Mouse (Mus musculus) heart, embryonic 14.5 days (tissue): Measurements from ENCODE around the gene Zfp362. TPM values are rescaled to one million over a fixed set of nuclear protein-coding genes. Genes with fewer than 3 reads are reported as not detected.
A peak's percentile ranks its signal among the peaks of the same experiment; 100 is the strongest.

Experiments
- ATAC-seq: fragments of 200-750 bp; cut with Nextera tagmentation; 2 replicates; pipeline ENCODE4 v1.8.0; 2017; ENCODE audit warnings: low read depth, moderate TSS enrichment; ENCODE audit not compliant: insufficient number of reproducible peaks, insufficient read depth, low FRiP score
- H3K27ac ChIP-seq, 2 experiments: fragments of 200-500 bp in 1 of 2; fragments of 300-500 bp in 1 of 2; sonication (generic) in 1 of 2; replicated peaks in 1 of 2; 2 replicates each; pipeline ENCODE4 v1.5.1; 2012 to 2014; ENCODE audit warnings: low read depth in 2 of 2, low read length in 2 of 2, control low read depth in 1 of 2, mild to moderate bottlenecking in 1 of 2, mixed read lengths in 1 of 2; ENCODE audit not compliant: control insufficient read depth in 1 of 2, insufficient read depth in 1 of 2
- H3K27me3 ChIP-seq: fragments of 300-500 bp; sonication (generic); 2 replicates; pipeline ENCODE4 v1.6.1; 2014; ENCODE audit warnings: mild to moderate bottlenecking, low read length, control low read depth; ENCODE audit not compliant: control insufficient read depth, insufficient read depth
- H3K36me3 ChIP-seq: fragments of 300-500 bp; sonication (generic); 2 replicates; pipeline ENCODE4 v1.6.1; 2014; ENCODE audit warnings: mild to moderate bottlenecking, control low read depth, low read length, mixed read lengths; ENCODE audit not compliant: control insufficient read depth, insufficient read depth
- H3K4me1 ChIP-seq, 2 experiments: fragments of 200-500 bp in 1 of 2; fragments of 300-500 bp in 1 of 2; sonication (generic) in 1 of 2; 2 replicates each; pipeline ENCODE4 v1.6.1; 2012 to 2014; ENCODE audit warnings: low read length in 2 of 2, control low read depth in 1 of 2, mixed read lengths in 1 of 2; ENCODE audit not compliant: control insufficient read depth in 2 of 2, insufficient read depth in 2 of 2
- H3K4me2 ChIP-seq: fragments of 300-500 bp; sonication (generic); 2 replicates; pipeline ENCODE4 v1.6.1; 2014; ENCODE audit warnings: mild to moderate bottlenecking, low read length
- H3K4me3 ChIP-seq, 2 experiments: fragments of 200-500 bp in 1 of 2; fragments of 300-500 bp in 1 of 2; sonication (generic) in 1 of 2; 2 replicates each; pipeline ENCODE4 v1.5.1; 2012 to 2014; ENCODE audit warnings: low read length in 2 of 2, mild to moderate bottlenecking in 2 of 2, control low read depth in 1 of 2, low read depth in 1 of 2, moderate library complexity in 1 of 2; ENCODE audit not compliant: control insufficient read depth in 1 of 2, insufficient read depth in 1 of 2
- H3K9ac ChIP-seq: fragments of 300-500 bp; sonication (generic); 2 replicates; pipeline ENCODE4 v1.6.1; 2014; ENCODE audit warnings: mild to moderate bottlenecking, low read length
- H3K9me3 ChIP-seq: fragments of 300-500 bp; sonication (generic); 2 replicates; pipeline ENCODE4 v1.6.1; 2016; ENCODE audit warnings: low read length, control low read depth; ENCODE audit not compliant: control insufficient read depth
- WGBS: fragments of 180-500 bp; shearing (Covaris S2); extraction: QIAGEN DNeasy Blood & Tissue Kit; methylation state at CpG from one replicate; pipeline ENCODE4 v1.1.7; 2014; 5-methylcytosine and 5-hydroxymethylcytosine counted together
- polyA plus RNA-seq: library from polyadenylated mRNA; unstranded; fragments of >200 nt; fragmentation: Nextera tagmentation; extraction: Ambion mirVana; gene quantifications from 2 replicates; pipeline ENCODE4 v1.2.1, GENCODE M21; 2014

Gene Zfp362
- polyA plus RNA-seq, 1 experiment from 2014 or later, result 17.6 TPM

DNA sequence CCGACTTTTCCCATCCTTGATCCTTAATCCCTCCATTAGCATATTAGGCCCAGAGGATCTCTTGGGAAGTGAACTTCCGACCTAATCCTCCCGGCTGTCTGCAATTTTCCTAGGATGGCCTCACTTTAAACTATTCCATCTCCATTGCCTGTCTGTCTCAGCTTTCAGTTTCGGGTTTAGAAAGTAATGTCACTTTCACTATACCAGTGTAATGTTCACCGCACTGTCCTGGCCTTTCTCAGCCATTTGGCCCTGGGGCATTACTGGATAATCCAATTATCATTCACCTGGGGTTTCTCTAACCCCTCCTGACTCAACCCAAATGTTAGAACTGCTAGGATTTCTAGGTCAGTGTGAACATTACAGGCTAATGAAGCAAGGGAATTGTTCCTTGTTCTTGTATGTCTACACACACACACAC is 77.4 kb downstream of the Zfp362 start:
- under 1% methylated on average over 5 of the region's 5 CpGs for WGBS

DNA sequence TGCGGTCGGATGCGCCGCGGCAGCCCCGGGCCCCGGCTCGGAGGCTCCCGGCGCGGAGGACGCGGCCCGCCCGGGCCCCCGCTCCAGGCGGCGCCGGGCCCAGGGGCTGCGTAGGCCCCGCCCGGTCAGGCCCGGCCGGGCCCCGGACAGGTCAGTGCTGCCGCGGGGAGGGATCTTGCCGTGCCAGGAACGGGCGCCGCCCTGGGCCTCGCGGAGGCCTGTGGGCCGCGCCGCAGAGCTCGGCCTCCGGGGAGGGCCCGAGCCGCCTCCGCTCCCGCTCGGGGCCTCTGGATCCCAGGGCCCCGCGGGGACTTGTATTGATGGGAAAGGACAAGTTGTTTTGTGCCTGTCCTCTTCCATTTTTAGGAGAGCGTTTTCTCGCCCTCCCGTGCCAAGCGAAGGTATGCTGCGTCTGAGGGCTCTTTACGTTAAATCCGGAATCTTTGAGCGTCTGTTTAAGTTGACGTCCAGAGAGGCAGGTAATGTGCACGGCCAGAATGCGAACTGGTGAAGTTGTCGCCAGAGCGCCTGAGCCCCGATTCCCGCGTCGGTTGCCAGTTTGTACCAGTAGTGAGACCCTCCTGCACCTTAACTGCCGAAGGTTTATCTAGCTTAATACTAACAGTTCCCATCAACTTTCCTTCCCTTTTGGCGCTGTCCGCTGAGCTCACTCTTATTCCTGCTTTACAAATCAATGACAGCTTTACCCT is 78.0 kb downstream of the Zfp362 start:
- peaks cover 29 to 56% of the 10 kb centered on the region in 2 experiments for H3K4me1 ChIP-seq
- ATAC-seq, result peak; percentile 64
- H3K9ac ChIP-seq, result peak overlapping the region; percentile 96
- H3K4me2 ChIP-seq, result peak overlapping the region; percentile 84
- peaks cover 12% of the 10 kb centered on the region for H3K36me3 ChIP-seq
- 1% methylated on average over 65 of the region's 65 CpGs for WGBS
- H3K27ac ChIP-seq, result peak overlapping the region; percentile 83 to 94
- no peaks in the 10 kb centered on the region for H3K9me3 ChIP-seq
- H3K27me3 ChIP-seq, result no peaks in the 10 kb centered on the region
- H3K4me3 ChIP-seq, result peak overlapping the region; percentile 66 to 97

More for the DNA sequence above, 77.4 kb downstream of the Zfp362 start:
- peak overlapping the region; percentile 84 for H3K4me2 ChIP-seq
- H3K9me3 ChIP-seq, result no peaks in the 10 kb centered on the region
- H3K27ac ChIP-seq, result peak overlapping the region; percentile 83 to 94
- peaks cover 30 to 61% of the 10 kb centered on the region in 2 experiments for H3K4me1 ChIP-seq
- H3K27me3 ChIP-seq, result no peaks in the 10 kb centered on the region
- H3K4me3 ChIP-seq, result peak overlapping the region; percentile 66 to 97
- ATAC-seq, result no peak
- peak overlapping the region; percentile 96 for H3K9ac ChIP-seq
- peaks cover 12% of the 10 kb centered on the region for H3K36me3 ChIP-seq

DNA sequence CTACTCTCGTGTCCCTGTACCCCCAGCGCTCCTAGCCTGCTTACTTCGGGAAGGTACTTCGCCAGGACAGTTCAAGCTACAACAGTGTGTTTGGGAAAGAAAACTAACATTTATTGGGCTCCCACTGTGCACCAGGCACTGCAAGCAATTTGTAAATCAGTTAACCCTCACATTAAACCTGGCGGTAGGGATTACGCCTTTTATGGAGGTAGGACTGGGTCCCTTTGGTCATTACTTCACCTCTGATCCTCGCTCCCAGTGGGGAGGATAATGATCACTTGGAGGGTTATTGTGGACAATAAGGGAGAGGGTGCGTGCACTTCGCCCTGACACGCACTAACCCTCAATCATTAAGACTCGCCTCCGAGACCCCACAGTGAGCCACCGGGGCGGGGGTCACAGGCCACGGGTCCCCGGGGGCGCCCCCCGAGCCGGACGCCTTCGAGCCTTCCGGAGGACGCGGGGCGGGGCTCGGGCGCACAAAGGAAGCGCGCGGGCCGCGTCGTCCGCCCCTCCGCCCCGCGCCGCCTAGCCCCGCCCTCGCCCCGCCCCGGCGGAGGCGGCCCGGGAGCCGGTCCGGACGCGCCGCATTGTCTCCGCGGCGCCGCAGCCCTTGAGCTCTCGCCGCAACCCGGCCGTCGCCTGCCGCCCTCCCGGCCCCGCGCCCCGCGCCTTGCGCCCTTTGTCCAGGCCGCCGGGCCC is 78.7 kb downstream of the Zfp362 start:
- Histone ChIP-seq H3K4me3 (peak overlapping the region; percentile 66 to 97), H3K27me3 (no peaks in the 10 kb centered on the region), H3K9me3 (no peaks in the 10 kb centered on the region), H3K27ac (peak overlapping the region; percentile 83 to 94), H3K4me1 (peaks cover 27 to 49% of the 10 kb centered on the region in 2 experiments), H3K4me2 (peak overlapping the region; percentile 84), H3K9ac (peak overlapping the region; percentile 96), H3K36me3 (peaks cover 12% of the 10 kb centered on the region)
- ATAC-seq, result peak; percentile 88
- WGBS, result 4% methylated on average over 53 of the region's 68 CpGs

DNA sequence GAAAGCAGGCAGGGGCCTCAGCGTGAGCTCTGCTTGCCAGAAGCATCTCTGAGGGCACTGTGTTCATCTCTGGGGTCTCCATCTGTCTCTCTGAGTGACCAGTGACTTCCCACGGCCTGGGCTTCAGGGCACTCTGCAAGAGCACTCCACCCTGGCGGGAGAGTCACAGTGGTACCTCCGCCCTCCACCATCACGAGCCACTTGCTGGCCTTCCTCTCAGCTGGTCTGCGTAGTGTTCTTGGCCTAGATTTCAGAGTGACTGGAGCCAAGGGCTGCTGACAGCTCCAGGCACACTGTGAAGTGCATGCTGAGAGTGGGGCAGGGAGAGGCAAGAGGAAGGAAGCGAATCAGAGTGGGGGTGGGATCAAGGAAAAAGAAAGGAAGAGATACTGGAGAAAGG is 81.8 kb downstream of the Zfp362 start:
- H3K4me2 ChIP-seq, result no peak overlapping the region
- no peak overlapping the region for H3K9ac ChIP-seq
- peaks cover 29 to 35% of the 10 kb centered on the region in 2 experiments for H3K4me1 ChIP-seq
- WGBS, result 18% methylated on average over 7 of the region's 7 CpGs
- H3K27me3 ChIP-seq, result no peaks in the 10 kb centered on the region
- H3K27ac ChIP-seq, result peak overlapping the region; percentile 12 to 49; a peak in 3 of 4 replicates
- no peaks in the 10 kb centered on the region for H3K9me3 ChIP-seq
- no peaks in the 10 kb centered on the region for H3K36me3 ChIP-seq
- ATAC-seq, result 0 out of 2 replicates have a peak, but pooled peaks have one; percentile 15
- no peak overlapping the region for H3K4me3 ChIP-seq

DNA sequence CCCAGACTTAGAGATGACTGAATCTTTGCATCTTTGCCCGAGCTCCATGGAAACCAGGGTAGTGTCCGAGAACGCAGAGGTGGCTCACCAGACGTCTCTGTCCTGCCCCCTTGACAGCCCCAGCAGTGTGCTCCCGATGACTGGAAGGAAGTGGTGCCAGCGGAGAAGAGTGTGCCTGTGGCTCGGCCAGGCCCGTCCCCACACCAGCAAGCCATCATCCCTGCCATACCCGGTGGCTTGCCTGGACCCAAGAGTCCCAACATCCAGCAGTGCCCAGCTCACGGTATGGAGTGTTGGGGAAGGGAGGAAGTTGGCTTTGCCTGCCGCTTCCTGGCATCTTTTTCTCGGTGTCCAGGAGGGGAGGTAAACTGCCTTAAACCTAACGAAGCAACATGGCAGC is 82.4 kb downstream of the Zfp362 start:
- 77% methylated on average over 13 of the region's 13 CpGs for WGBS
- Histone ChIP-seq H3K4me1 (peaks cover 27 to 29% of the 10 kb centered on the region in 2 experiments), H3K9ac (no peak overlapping the region), H3K9me3 (no peaks in the 10 kb centered on the region), H3K36me3 (no peaks in the 10 kb centered on the region), H3K27ac (peak overlapping the region in 1 of 2 experiments; percentile 49; a peak in 2 of 4 replicates), H3K4me2 (no peak overlapping the region), H3K4me3 (no peak overlapping the region), H3K27me3 (no peaks in the 10 kb centered on the region)
- no peak for ATAC-seq

Other genes starting within 250 kb of the Zfp362 start
- 2.4 and 4.4 TPM in 2 replicates for gene Zscan20, start 195.9 kb downstream of the Zfp362 start, polyA plus RNA-seq
- not detected in 2 replicates for gene Tlr12, start 187.4 kb downstream of the Zfp362 start, polyA plus RNA-seq
- gene Phc2, start 151.3 kb downstream of the Zfp362 start, polyA plus RNA-seq, result 42.5 and 43.2 TPM in 2 replicates
- 0.12 and 0.13 TPM in 2 replicates for gene A3galt2, start 50.7 kb downstream of the Zfp362 start, polyA plus RNA-seq
- 3.5 and 3.6 TPM in 2 replicates for gene Trim62, start 77.5 kb upstream of the Zfp362 start, polyA plus RNA-seq
- 6.2 and 7.4 TPM in 2 replicates for gene Azin2, start 156.4 kb upstream of the Zfp362 start, polyA plus RNA-seq
- gene Ak2, start 185.9 kb upstream of the Zfp362 start, polyA plus RNA-seq, result 126 and 129 TPM in 2 replicates